Mouse (Mus musculus) liver, embryonic 14.5 days (tissue): ENCODE measurements at regions not wholly inside any gene's neighbourhood (a gene's known extent, or its start where the extent isn't known, plus 50 kb on each side); places are given as distances from the start of the nearest gene placed in this dataset.

ENCODE experiments used
- CTCF ChIP-seq: IDR thresholded peaks from 2 replicates; pipeline ENCODE4 v1.5.1; 2016; ENCODE audit warnings: antibody characterized with exemption, low read depth, control low read depth
- EP300 ChIP-seq: IDR thresholded peaks from 2 replicates; pipeline ENCODE4 v1.6.1; 2016; ENCODE audit warnings: antibody characterized with exemption, low read depth

GRCm38 (mm10) chr5:39063061-39063460 is 186.4 kb upstream of the Clnk start:
- TF ChIP-seq EP300 (no peak), CTCF (no peak)
